Mouse (Mus musculus): Measurements from ENCODE around the gene Sdhaf1.

Sdhaf1 gene

GRCm38 (mm10) chr7:30291215-30292131 is 32.2 kb downstream of the Sdhaf1 start, which contains the start of gene Clip3:
Clip3 (plus strand) TSS chr7:30291728.
- peak; percentile 62 for DNase-seq

- no peak for DNase-seq
Measured at GRCm38 (mm10) chr7:30289714-30290399, 33.8 kb downstream of the Sdhaf1 start.

- DNase-seq: no peak
Measured at GRCm38 (mm10) chr7:30289071-30289713, 34.5 kb downstream of the Sdhaf1 start.

GRCm38 (mm10) chr7:30288046-30288445 is 35.6 kb downstream of the Sdhaf1 start:
- no peak for DNase-seq

- DNase-seq: no peak
Measured at GRCm38 (mm10) chr7:30286701-30287410, 36.8 kb downstream of the Sdhaf1 start.

- no peak for DNase-seq
Measured at GRCm38 (mm10) chr7:30282740-30283139, 41.0 kb downstream of the Sdhaf1 start.

- DNase-seq: no peak
Measured at GRCm38 (mm10) chr7:30281522-30281921, 42.2 kb downstream of the Sdhaf1 start.

- DNase-seq: peak; percentile 78
Measured at GRCm38 (mm10) chr7:30280670-30281138, 43.0 kb downstream of the Sdhaf1 start.

- DNase-seq: peak; percentile 92
Measured at GRCm38 (mm10) chr7:30279951-30280669, 43.6 kb downstream of the Sdhaf1 start, which contains the start of the genes Thap8 and Wdr62. Thap8 (plus strand) TSS chr7:30280094. Wdr62 (minus strand) TSS chr7:30280419.

- DNase-seq: no peak
Measured at GRCm38 (mm10) chr7:30279536-30279935, 44.2 kb downstream of the Sdhaf1 start.

GRCm38 (mm10) chr7:30278911-30279310 is 44.8 kb downstream of the Sdhaf1 start:
- DNase-seq: no peak

- no peak for DNase-seq
Measured at GRCm38 (mm10) chr7:30274383-30274782, 49.3 kb downstream of the Sdhaf1 start.
